In genomic region chr14:8062537-8063301, GRCm38 (mm10) we compare ENCODE assay signal across 8 mouse cellular contexts. TPM values are rescaled to one million over a fixed set of nuclear protein-coding genes. Genes with fewer than 3 reads are reported as not detected.
DNase-seq lines count a peak whose midpoint lies in the region; ATAC-seq and TF ChIP-seq lines count a peak whose summit lies in the region.

No protein-coding gene starts in this region.

- DNase-seq in heart, postnatal 0 days (ENCODE audit: low spot score), result peak; percentile 25
- DNase-seq in heart, adult 9 months (ENCODE audit: low spot score in 2 of 2), result no peak
- DNase-seq in ES-E14 (ENCODE audit: low read depth, low spot score), result no peak
- DNase-seq in forebrain, embryonic 10.5 days (ENCODE audit: extremely low spot score, low spot score), result no peak
- DNase-seq in left cerebral cortex, postnatal 25 days (ENCODE audit: low spot score in 2 of 2), result peak; percentile 36 to 85
- DNase-seq in lung, postnatal 10 days, result no peak
- no peak for DNase-seq in thymus, postnatal 14 days
- DNase-seq in cerebellum, postnatal 25 days, result no peak

- in situ Hi-C loops in ES-E14 (cut with MboI; ENCODE audit: low sequenced_read_pairs in 2 of 2, unreplicated experiment in 2 of 2), result no loop called here

- TF ChIP-seq EP300 in heart, postnatal 0 days (IDR thresholded peaks at IDR 0.05; ENCODE audit: low read depth), result no peak

- TF ChIP-seq CTCF in heart, postnatal 0 days (IDR thresholded peaks at IDR 0.05; ENCODE audit: low read depth), result no peak

- no peak overlapping the region for H3K4me3 ChIP-seq in heart, postnatal 0 days (ENCODE audit: low read depth, low read length)
- H3K4me3 ChIP-seq in ES-E14 (ENCODE audit: insufficient read depth in 1 of 2, low read depth in 1 of 2, low read length in 2 of 2, poor library complexity in 1 of 2, severe bottlenecking in 1 of 2), result no peak overlapping the region
- H3K4me3 ChIP-seq in forebrain, embryonic 10.5 days, result no peak overlapping the region

- H3K9ac ChIP-seq in heart, postnatal 0 days (replicated peaks; ENCODE audit: low read depth, low read length), result no peak overlapping the region
- no peak overlapping the region for H3K9ac ChIP-seq in ES-E14 (ENCODE audit: insufficient read depth, low read depth, low read length, poor library complexity, severe bottlenecking)

- no peaks in the 10 kb centered on the region for H3K9me3 ChIP-seq in heart, postnatal 0 days (replicated peaks; ENCODE audit: control insufficient read depth, low read length)
- H3K9me3 ChIP-seq in ES-E14 (ENCODE audit: control insufficient read depth, insufficient read depth, low read depth, low read length), result no peaks in the 10 kb centered on the region
- H3K9me3 ChIP-seq in forebrain, embryonic 10.5 days, result no peaks in the 10 kb centered on the region

- no peaks in the 10 kb centered on the region for H3K36me3 ChIP-seq in heart, postnatal 0 days (replicated peaks; ENCODE audit: control insufficient read depth, insufficient read depth, low read length)
- no peaks in the 10 kb centered on the region; the same call in 1 of the 2 replicates for H3K36me3 ChIP-seq in ES-E14 (ENCODE audit: control insufficient read depth, insufficient read depth, low read length, poor library complexity, severe bottlenecking)
- no peaks in the 10 kb centered on the region for H3K36me3 ChIP-seq in forebrain, embryonic 10.5 days (replicated peaks)

- H3K27me3 ChIP-seq in heart, postnatal 0 days (ENCODE audit: control insufficient read depth, insufficient read depth, low read length), result no peaks in the 10 kb centered on the region
- no peaks in the 10 kb centered on the region for H3K27me3 ChIP-seq in forebrain, embryonic 10.5 days (ENCODE audit: poor library complexity, severe bottlenecking)

- peak overlapping the region; percentile 73 for H3K27ac ChIP-seq in heart, postnatal 0 days (ENCODE audit: low read depth)
- H3K27ac ChIP-seq in ES-E14 (ENCODE audit: insufficient read depth, low read depth, low read length, poor library complexity, severe bottlenecking), result peak overlapping the region; percentile 63; the same call in 1 of the 2 replicates
- peak overlapping the region; percentile 72 for H3K27ac ChIP-seq in forebrain, embryonic 10.5 days

- WGBS in heart, postnatal 0 days, result 46% methylated on average over 3 of the region's 3 CpGs
- WGBS in forebrain, embryonic 10.5 days, result 47% methylated on average over 3 of the region's 3 CpGs

- H3K4me2 ChIP-seq in heart, postnatal 0 days (ENCODE audit: low read depth, low read length), result no peak overlapping the region

- intact Hi-C loops in left cerebral cortex, postnatal 25 days (cut with DNase I), result loop anchor here (1.0 to 5.0 kb wide), 2 partner anchors 18 to 60 kb away; partner anchors contain the start of genes Abhd6 and Rpp14

- no peak for ATAC-seq in heart, postnatal 0 days (ENCODE audit: insufficient read depth, low read depth)

- no peaks in the 10 kb centered on the region for H3K4me1 ChIP-seq in heart, postnatal 0 days (ENCODE audit: control insufficient read depth, insufficient read depth)
- H3K4me1 ChIP-seq in ES-E14 (ENCODE audit: control insufficient read depth in 2 of 2, insufficient read depth in 2 of 2, low read length in 2 of 2, poor library complexity in 1 of 2), result peaks cover 4 to 12% of the 10 kb centered on the region in 2 experiments; a peak in 3 of 4 replicates
- H3K4me1 ChIP-seq in forebrain, embryonic 10.5 days, result peaks cover 21% of the 10 kb centered on the region

TF ChIP-seq in ES-E14, 5 proteins besides CTCF, POLR2A, EP300 and RAD21:
- TF ChIP-seq CHD2 (IDR thresholded peaks at IDR 0.05; ENCODE audit: low read depth, low read length), result no peak
- TF ChIP-seq MAFK (IDR thresholded peaks at IDR 0.05; ENCODE audit: insufficient read depth, low read depth, low read length), result no peak
- no peak for TF ChIP-seq ZNF384 (IDR thresholded peaks at IDR 0.05; ENCODE audit: low read depth, low read length)
- no peak for TF ChIP-seq ZC3H11A (IDR thresholded peaks at IDR 0.05; ENCODE audit: borderline replicate concordance, low read depth, low read length)
- no peak for TF ChIP-seq HCFC1 (IDR thresholded peaks at IDR 0.05; ENCODE audit: borderline replicate concordance, insufficient read depth, low read length)

RNA-seq across cellular contexts. Expression of gene Rpp14, which starts 17.4 kb away (rescaled TPM):
- 22.7 and 61.8 TPM in 2 replicates for total RNA-seq in heart, postnatal 0 days (2014; rRNA removed; ENCODE audit: low replicate concordance)
- 42.4 and 42.8 TPM in 2 replicates for polyA plus RNA-seq in heart, postnatal 0 days (2015; fragmentation: Nextera tagmentation; extraction: Ambion mirVana)
- 17.3 and 28.3 TPM in 2 replicates for total RNA-seq in ES-E14 (2012; rRNA removed)
- 61.0 and 61.5 TPM in 2 replicates for polyA plus RNA-seq in forebrain, embryonic 10.5 days (2016; fragmentation: Nextera tagmentation; extraction: Ambion mirVana)
- total RNA-seq in left cerebral cortex, postnatal 25 days (2021), result 10 to 100 TPM; 33.3 to 33.8 TPM

RNA-seq across cellular contexts. Expression of gene Pxk, which starts 35.3 kb away (rescaled TPM):
- total RNA-seq in heart, postnatal 0 days (2014; rRNA removed; ENCODE audit: low replicate concordance), result 14.5 and 23.7 TPM in 2 replicates
- 26.2 and 28.9 TPM in 2 replicates for polyA plus RNA-seq in heart, postnatal 0 days (2015; fragmentation: Nextera tagmentation; extraction: Ambion mirVana)
- 5.4 and 5.7 TPM in 2 replicates for total RNA-seq in ES-E14 (2012; rRNA removed)
- polyA plus RNA-seq in forebrain, embryonic 10.5 days (2016; fragmentation: Nextera tagmentation; extraction: Ambion mirVana), result 15.5 and 17.0 TPM in 2 replicates
- total RNA-seq in left cerebral cortex, postnatal 25 days (2021), result 10 to 100 TPM; 30.2 to 33.4 TPM

Comparison
In these comparisons a context has a peak if more than half of its experiments do, and no peak if none do; other contexts are left out.
1. DNase-seq: peak in heart, postnatal 0 days (single experiment) and left cerebral cortex, postnatal 25 days (2 of 2); none in heart, adult 9 months (0 of 2), ES-E14 (single experiment), forebrain, embryonic 10.5 days (single experiment), lung, postnatal 10 days (single experiment), thymus, postnatal 14 days (single experiment) and cerebellum, postnatal 25 days (0 of 2).
2. Peak in every context shown above with its lines, with median percentiles within 50 percentile points of each other: H3K27ac ChIP-seq.